Mouse (Mus musculus): ENCODE measurements at regions not wholly inside any gene's neighbourhood (a gene's known extent, or its start where the extent isn't known, plus 50 kb on each side); places are given as distances from the start of the nearest gene placed in this dataset.

GRCm38 (mm10) chr3:35340935-35341800, 412.7 kb upstream of the Atp11b start:
- TF ChIP-seq NELFE (IDR thresholded peaks at IDR 0.05; ENCODE audit: low read depth, low read length), result no peak
- TF ChIP-seq TCF12 (IDR thresholded peaks at IDR 0.05; ENCODE audit: low read depth, low read length), result no peak
- no peak for TF ChIP-seq POLR2A (IDR thresholded peaks at IDR 0.05; ENCODE audit: low read depth, low read length)
- TF ChIP-seq NRF1 (IDR thresholded peaks at IDR 0.05; ENCODE audit: low read depth, low read length), result no peak
- TF ChIP-seq CTCF (conservative IDR thresholded peaks at IDR 0.05 in 1 of 2, IDR thresholded peaks at IDR 0.05 in 1 of 2; ENCODE audit: low read depth in 2 of 2, low read length in 2 of 2), result no peak
- TF ChIP-seq RCOR1 (conservative IDR thresholded peaks at IDR 0.05; ENCODE audit: low read depth, low read length), result no peak
- no peak for TF ChIP-seq SIN3A (IDR thresholded peaks at IDR 0.05; ENCODE audit: low read length)
- TF ChIP-seq UBTF (IDR thresholded peaks at IDR 0.05; ENCODE audit: low read depth, low read length), result no peak
- TF ChIP-seq E2F4 (IDR thresholded peaks at IDR 0.05; ENCODE audit: insufficient replicate concordance, low read depth, low read length), result no peak

Measured in CH12.LX (cell line).